Mouse (Mus musculus) thymus, adult 2 months (tissue): Measurements from ENCODE around the gene Nppc.

Experiments used
- CTCF ChIP-seq: fragments of 200-500 bp; IDR thresholded peaks from 2 replicates; pipeline ENCODE4 v1.5.1; 2012; ENCODE audit warnings: mild to moderate bottlenecking, control low read depth, low read length, moderate library complexity, borderline replicate concordance; ENCODE audit not compliant: control insufficient read depth, poor library complexity, insufficient read depth; ENCODE audit errors: extremely low read depth
- POLR2A ChIP-seq: fragments of 200-500 bp; IDR thresholded peaks from 2 replicates; pipeline ENCODE4 v1.6.1; 2012; ENCODE audit warnings: mild to moderate bottlenecking, low read length, control low read depth, moderate library complexity; ENCODE audit not compliant: control insufficient read depth, poor library complexity, insufficient read depth; ENCODE audit errors: extremely low read depth

DNA sequence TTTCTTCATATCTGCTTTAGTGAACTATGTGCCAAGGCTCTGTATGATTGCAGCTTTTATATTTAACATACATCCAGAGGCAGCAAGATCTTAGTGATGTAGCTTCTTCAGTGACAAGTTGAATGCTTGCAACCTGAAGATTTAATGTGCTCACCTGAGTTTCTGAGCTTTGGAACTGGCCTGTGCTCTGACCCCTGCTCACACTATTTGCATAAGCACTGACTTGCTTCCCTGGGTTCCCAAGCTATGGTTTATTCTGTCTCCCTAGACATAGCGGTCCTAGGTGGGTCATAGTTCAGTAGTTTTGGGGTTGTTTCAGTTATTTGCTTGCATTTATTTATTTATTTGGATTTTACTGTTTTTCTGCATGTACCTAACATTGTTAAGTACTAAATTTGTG lies 47.8 kb upstream of the Nppc start:
- TF ChIP-seq POLR2A = no peak
- no peak for TF ChIP-seq CTCF
